Mouse (Mus musculus): ENCODE data around the gene Rab8b. TPM values are rescaled to one million over a fixed set of nuclear protein-coding genes. Genes with fewer than 3 reads are reported as not detected.
"Not testable (repeated sequence)": the region's sequence is repeated elsewhere in the genome, so short reads cannot be mapped to it uniquely, and the experiment has no call there.

The Rab8b gene
- total RNA-seq, 2 experiments from 2014 or later, result 9.5 to 10.3 TPM

- DNase-seq, result no peak
- intact Hi-C loops (cut with DNase I), result no loop called here
Measured at GRCm38 (mm10) chr9:66894421-66894820, 25.1 kb downstream of the Rab8b start.

- intact Hi-C loops (cut with DNase I); DNase-seq: not testable (repeated sequence)
Measured at GRCm38 (mm10) chr9:66892456-66892855, 27.0 kb downstream of the Rab8b start.

- DNase-seq, result no peak
Measured at GRCm38 (mm10) chr9:66887960-66888610, 31.4 kb downstream of the Rab8b start.

GRCm38 (mm10) chr9:66887301-66887902, 32.1 kb downstream of the Rab8b start:
- DNase-seq, result no peak
- intact Hi-C loops (cut with DNase I), result no loop called here

More at GRCm38 (mm10) chr9:66887960-66888610, 31.4 kb downstream of the Rab8b start:
- intact Hi-C loops (cut with DNase I), result no loop called here

GRCm38 (mm10) chr9:66886818-66887217, 32.7 kb downstream of the Rab8b start:
- DNase-seq, result no peak
- intact Hi-C loops (cut with DNase I), result no loop called here

GRCm38 (mm10) chr9:66886366-66886765, 33.1 kb downstream of the Rab8b start:
- intact Hi-C loops (cut with DNase I), result no loop called here
- DNase-seq, result no peak

- DNase-seq, result no peak
- intact Hi-C loops (cut with DNase I), result no loop called here
Measured at GRCm38 (mm10) chr9:66884609-66885008, 34.9 kb downstream of the Rab8b start.

- DNase-seq, result no peak
- intact Hi-C loops (cut with DNase I), result no loop called here
Measured at GRCm38 (mm10) chr9:66883500-66883899, 36.0 kb downstream of the Rab8b start.

GRCm38 (mm10) chr9:66882406-66882821, 37.1 kb downstream of the Rab8b start:
- intact Hi-C loops (cut with DNase I), result no loop called here
- DNase-seq, result no peak

- intact Hi-C loops (cut with DNase I), result no loop called here
- no peak for DNase-seq
Measured at GRCm38 (mm10) chr9:66881858-66882257, 37.6 kb downstream of the Rab8b start.

GRCm38 (mm10) chr9:66880752-66881151, 38.7 kb downstream of the Rab8b start:
- intact Hi-C loops (cut with DNase I), result no loop called here
- DNase-seq, result no peak

GRCm38 (mm10) chr9:66879486-66879885, 40.0 kb downstream of the Rab8b start:
- intact Hi-C loops (cut with DNase I), result loop anchor here (5.0 kb wide), 1 partner anchor 38 kb away; the partner anchor contains the start of gene Rab8b
- no peak for DNase-seq

- DNase-seq, result no peak
- intact Hi-C loops (cut with DNase I), result loop anchor here (5.0 kb wide), 1 partner anchor 38 kb away; the partner anchor contains the start of gene Rab8b
Measured at GRCm38 (mm10) chr9:66878899-66879298, 40.6 kb downstream of the Rab8b start.

- intact Hi-C loops (cut with DNase I), result loop anchor here (5.0 kb wide), 1 partner anchor 41 kb away; the partner anchor contains the start of gene Rab8b
- peak in 1 of 2 experiments; percentile 35 for DNase-seq
Measured at GRCm38 (mm10) chr9:66876577-66876976, 42.9 kb downstream of the Rab8b start.

GRCm38 (mm10) chr9:66874297-66874696, 45.2 kb downstream of the Rab8b start:
- intact Hi-C loops (cut with DNase I), result no loop called here
- no peak for DNase-seq

GRCm38 (mm10) chr9:66873531-66873930, 46.0 kb downstream of the Rab8b start:
- intact Hi-C loops (cut with DNase I), result no loop called here
- no peak for DNase-seq

GRCm38 (mm10) chr9:66873009-66873408, 46.5 kb downstream of the Rab8b start:
- intact Hi-C loops (cut with DNase I); DNase-seq: not testable (repeated sequence)

GRCm38 (mm10) chr9:66872015-66872727, 47.3 kb downstream of the Rab8b start:
- peak; percentile 78 for DNase-seq
- intact Hi-C loops (cut with DNase I), result no loop called here

GRCm38 (mm10) chr9:66864708-66865107, 54.8 kb downstream of the Rab8b start:
- intact Hi-C loops (cut with DNase I), result no loop called here
- DNase-seq, result no peak

GRCm38 (mm10) chr9:66863456-66863855, 56.0 kb downstream of the Rab8b start:
- intact Hi-C loops (cut with DNase I), result no loop called here

GRCm38 (mm10) chr9:66862202-66862601, 57.3 kb downstream of the Rab8b start:
- intact Hi-C loops (cut with DNase I), result no loop called here
- no peak for DNase-seq

More at GRCm38 (mm10) chr9:66863456-66863855, 56.0 kb downstream of the Rab8b start:
- no peak for DNase-seq
